Mouse (Mus musculus): ENCODE measurements around the gene Reg3b.
"Not testable (repeated sequence)": the region's sequence is repeated elsewhere in the genome, so short reads cannot be mapped to it uniquely, and the experiment has no call there.

The Reg3b gene

DNA sequence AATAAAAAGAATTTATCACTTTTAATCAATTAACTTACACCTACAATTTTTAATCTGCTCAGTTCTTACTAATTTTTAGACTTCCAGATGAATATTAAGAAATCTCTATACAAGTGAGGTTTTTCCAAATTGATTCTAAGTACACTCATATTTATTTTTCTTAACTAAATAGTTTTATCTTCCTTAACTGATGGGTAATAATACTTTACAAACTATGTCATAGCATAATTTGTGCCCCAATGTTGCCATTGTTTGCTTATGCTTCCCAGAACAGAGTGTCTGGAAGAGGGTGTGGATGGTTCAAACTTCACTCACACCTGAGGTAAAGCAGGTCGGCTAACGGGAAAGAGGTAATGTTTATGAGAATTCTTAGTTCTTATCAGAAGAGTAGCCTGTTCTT lies at the start of gene Reg3b:
Reg3b (plus strand) TSS at position 301 of the 400 bp plus-strand sequence.
- no peak for DNase-seq (ENCODE audit: low read depth, low spot score)

DNA sequence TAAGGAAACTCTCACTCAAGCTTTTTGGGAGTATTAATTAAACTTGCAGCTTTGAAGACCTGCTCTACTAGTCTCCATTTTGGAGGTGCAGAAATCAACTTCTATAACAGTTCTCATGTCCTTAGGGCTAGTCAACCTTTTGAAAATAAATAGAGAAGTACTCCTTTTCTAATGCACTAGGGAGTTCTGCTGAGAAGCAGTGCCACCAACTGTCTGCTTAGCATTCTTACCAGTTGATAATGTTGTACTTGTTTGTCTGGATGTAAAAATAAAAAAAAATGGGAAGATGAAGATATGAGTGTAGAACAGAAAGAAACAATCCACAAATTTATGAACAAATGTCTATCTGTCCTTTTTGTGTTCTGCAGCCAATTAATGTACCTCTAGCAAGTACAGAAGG lies 42.7 kb upstream of the Reg3b start:
- peak; percentile 29 for DNase-seq (ENCODE audit: low read depth, low spot score)

DNA sequence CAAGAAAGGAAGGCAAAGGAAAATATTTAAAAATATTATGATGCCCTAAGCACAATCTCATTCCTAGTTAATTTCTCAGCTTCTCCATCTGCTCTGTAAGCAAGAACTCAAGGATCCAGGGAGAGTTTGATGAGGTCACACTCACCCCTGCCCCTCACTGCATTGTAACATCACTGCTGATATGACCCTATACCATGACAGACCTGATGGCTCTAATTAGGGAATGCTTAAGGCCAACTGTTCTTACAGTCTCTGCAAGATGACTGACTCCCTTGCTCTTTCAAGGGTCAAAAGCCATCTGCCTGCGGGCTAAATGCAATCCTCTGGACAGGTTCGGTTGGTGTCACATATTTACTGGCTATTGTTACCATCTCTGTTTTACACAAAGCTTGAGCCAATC lies 41.3 kb upstream of the Reg3b start:
- no peak for DNase-seq (ENCODE audit: low read depth, low spot score)

DNA sequence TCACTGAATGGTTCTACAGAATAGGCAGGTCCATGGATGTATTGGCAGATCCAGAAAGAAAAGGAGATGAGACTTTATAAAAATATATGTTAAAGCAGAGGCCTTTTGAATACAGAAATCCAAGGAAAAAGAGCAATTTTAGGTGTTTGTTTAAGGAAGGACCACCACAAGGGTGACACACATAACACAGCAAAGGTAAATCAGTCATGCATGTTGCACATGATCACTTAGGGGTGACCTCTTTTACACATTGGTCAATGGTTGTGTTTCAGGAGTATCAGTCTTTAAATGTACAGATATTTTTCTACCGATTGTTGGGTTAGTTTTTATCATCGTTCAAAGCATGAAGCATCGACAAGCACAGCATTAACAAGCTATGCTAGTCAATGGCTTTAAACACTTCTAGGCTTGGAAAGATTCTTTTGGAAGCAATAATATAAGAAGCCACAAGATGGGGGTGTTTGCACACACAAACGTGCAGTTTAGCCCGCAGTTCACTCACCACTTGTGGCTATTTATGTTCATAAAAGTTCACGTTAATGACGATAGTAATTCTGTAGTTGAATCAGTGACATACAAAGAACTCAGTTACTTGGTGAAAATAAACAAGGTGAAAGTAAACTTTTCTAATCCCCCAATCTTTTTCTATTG lies 38.4 kb upstream of the Reg3b start:
- DNase-seq (ENCODE audit: low read depth, low spot score) = no peak

DNA sequence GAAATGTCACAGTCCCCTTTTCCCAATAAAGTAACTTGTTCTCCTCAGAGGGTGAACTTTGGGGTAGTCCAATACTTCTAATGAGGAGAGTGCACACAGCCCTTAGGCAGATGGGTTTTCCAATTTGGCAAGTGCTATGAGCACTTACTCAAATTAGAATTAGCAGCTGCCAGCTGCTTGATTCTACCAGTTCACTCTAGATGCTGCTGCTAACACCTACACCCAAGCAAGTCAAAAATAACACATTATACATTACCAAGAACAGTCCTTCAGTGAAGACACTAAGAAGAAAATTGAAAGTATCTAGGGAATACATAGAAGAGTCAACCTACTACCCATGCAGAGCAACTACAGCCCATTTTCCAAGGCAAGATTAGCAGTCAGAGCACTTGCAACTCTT lies 30.2 kb upstream of the Reg3b start:
- peak; percentile 81 for DNase-seq (ENCODE audit: low read depth, low spot score)

DNA sequence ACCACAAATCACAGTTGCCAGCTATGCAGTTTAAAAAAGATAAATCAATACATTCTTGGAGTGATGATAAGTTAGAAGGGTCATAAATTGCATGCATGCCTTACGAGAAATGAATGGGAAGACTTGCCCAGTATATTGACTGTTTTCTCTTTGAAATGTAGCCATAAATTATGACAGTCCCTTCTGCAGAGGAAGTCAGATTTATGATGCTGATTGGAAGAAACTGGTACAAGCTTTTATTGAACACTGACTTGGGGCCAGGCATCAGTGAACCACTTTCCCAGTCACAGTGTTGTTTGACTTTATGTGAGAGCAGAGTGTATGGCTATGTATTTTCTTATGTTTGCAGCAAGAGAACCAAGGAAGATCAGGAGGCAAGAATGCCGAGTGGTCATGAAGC lies 28.8 kb upstream of the Reg3b start:
- no peak for DNase-seq (ENCODE audit: low read depth, low spot score)

DNA sequence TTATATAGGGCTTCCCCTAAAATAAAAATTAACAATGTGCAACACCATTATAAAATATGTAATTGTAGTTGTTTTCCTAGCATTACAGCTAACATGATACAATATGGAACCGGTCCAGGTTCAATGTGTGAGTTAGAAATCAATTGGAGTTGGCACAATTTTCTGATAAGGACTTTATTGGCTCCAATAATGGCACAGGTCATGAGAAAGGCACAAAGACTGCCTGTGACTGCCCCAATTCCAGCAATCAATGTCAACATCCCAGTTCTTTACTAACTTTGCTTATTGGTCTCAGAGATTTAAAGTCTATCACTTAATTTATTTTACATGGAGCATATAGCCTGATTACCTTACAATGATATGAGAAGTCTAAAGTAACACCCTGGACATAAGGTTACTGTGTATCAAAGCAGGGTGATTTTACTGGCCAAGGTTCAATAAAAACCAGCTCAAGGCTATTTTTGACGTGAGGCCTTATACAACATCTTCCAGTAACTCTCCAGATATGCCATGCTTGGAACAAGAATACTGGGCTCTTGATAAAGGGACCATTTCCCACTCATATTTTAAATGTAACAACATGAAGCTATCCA lies 8.4 kb upstream of the Reg3b start:
- DNase-seq (ENCODE audit: low read depth, low spot score) = no peak

DNA sequence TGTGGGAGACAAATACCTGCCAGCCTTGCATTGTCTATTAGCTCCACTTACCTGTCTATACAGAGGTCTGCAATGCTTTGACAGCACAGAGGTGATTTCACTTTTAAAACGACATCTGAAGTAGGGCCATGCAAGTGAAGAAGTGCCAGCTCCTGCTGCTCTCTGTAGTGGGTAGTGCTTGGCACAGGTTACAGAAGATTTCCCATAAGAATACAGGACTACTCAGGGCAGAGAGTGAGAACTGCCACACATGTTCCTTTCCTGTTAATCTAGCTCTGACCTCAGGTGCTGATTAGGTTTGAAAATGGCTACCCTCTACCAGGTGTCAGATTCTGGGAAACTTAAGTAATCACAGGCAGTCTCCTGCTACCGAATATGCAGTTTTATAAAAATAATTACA lies 8.3 kb downstream of the Reg3b start, which contains the start of gene Reg3d:
Reg3d (minus strand) TSS at position 101 of the 400 bp plus-strand sequence.
- DNase-seq (ENCODE audit: low read depth, low spot score) = no peak

DNA sequence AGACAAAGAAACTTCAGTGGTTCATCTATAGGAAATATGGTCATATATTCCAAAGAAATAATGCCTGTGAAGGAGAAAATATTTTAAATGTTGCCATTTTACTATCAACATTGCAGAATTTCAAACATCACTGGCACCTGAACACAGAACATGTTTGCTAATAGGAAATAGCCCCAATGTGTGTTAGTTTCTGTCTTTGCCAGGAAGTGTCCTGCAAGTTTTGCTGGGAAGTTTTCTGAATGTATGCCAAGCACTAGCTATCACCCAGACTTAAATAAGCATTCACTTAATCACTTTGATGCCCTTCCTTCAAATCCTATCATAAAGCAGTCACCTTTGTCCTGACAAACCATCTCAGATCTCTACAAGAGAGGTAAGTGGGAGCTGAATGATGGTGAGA lies 10.0 kb downstream of the Reg3b start, which contains the start of gene Reg3a:
Reg3a (plus strand) TSS at position 301 of the 400 bp plus-strand sequence.
- DNase-seq (ENCODE audit: low read depth, low spot score) = no peak

DNA sequence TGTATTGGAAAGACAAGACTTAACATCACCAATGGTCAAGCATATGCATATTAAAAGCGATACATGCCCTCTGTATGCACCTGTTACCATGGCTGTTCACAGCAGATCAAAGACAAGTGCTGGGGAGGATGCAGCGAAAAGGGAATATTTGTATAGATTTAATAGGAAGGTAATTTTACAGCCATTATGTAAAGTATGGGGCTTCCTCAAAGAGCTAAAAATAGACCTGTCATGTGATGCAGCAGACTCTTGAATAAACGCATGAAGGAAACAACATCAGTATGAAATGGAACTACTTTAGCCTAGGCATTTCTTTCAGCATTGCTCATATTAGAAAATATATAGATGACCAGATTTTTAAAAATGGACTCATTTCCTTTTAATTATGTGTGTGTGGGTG lies 15.2 kb downstream of the Reg3b start:
- no peak for DNase-seq (ENCODE audit: low read depth, low spot score)

DNA sequence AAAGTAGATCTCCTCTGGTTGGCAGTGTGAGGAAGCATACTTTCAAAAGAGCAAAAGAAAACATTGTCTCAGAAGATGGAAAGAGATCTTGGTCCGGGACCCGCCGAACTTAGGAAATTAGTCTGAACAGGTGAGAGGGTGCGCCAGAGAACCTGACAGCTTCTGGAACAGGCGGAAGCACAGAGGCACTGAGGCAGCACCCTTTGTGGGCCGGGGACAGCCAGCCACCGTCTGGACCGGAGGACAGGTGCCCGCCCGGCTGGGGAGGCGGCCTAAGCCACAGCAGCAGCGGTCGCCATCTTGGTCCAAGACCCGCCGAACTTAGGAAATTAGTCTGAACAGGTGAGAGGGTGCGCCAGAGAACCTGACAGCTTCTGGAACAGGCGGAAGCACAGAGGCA lies 24.9 kb downstream of the Reg3b start, which contains the start of gene Reg2:
Reg2 (plus strand) TSS at position 301 of the 400 bp plus-strand sequence.
- DNase-seq (ENCODE audit: low read depth, low spot score) = not testable (repeated sequence)

DNA sequence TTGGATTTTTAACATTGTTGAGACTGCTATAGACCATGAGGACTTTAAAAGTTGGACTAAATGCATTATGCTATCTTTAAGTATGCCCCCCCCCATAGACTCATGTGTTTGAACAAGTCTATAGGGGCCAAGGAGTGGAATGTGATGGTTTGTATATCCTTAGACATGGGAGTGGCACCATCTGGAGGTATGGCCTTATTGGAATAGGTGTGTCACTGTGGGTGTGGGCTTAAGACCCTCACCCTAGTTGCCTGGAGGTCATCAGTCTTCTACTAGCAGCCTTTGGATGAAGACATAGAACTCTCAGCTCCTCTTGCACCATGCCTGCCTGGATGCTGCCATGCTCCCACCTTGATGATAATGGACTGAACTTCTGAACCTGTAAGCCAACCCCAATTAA lies 52.0 kb downstream of the Reg3b start, which contains the start of gene Reg1:
Reg1 (plus strand) TSS at position 301 of the 400 bp plus-strand sequence.
- DNase-seq (ENCODE audit: low read depth, low spot score) = not testable (repeated sequence)
